Mouse (Mus musculus) hindbrain, postnatal 0 days (tissue): Measurements from ENCODE around the gene Prkci. TPM values are rescaled to one million over a fixed set of nuclear protein-coding genes. Genes with fewer than 3 reads are reported as not detected.
A peak's percentile ranks its signal among the peaks of the same experiment; 100 is the strongest.

Experiments used
- ATAC-seq: fragments of 200-750 bp; cut with Nextera tagmentation; 2 replicates; pipeline ENCODE4 v1.8.0; 2017; ENCODE audit warnings: mild to moderate bottlenecking, moderate TSS enrichment, moderate library complexity
- DNase-seq: peaks from one replicate; pipeline ENCODE4 v3.0.0-alpha.2; 2015; ENCODE audit warnings: low spot score
- H3K27ac ChIP-seq: fragments of 300-500 bp; sonication (generic); 2 replicates; pipeline ENCODE4 v1.5.1; 2014; ENCODE audit warnings: mild to moderate bottlenecking
- H3K27me3 ChIP-seq: fragments of 300-500 bp; sonication (generic); 2 replicates; pipeline ENCODE4 v1.6.1; 2014; ENCODE audit warnings: low read length, mixed read lengths; ENCODE audit not compliant: insufficient read depth
- H3K36me3 ChIP-seq: fragments of 300-500 bp; sonication (generic); 2 replicates; pipeline ENCODE4 v1.6.1; 2014; ENCODE audit warnings: low read length, mixed read lengths; ENCODE audit not compliant: insufficient read depth
- H3K4me1 ChIP-seq: fragments of 300-500 bp; sonication (generic); 2 replicates; pipeline ENCODE4 v1.6.1; 2014; ENCODE audit warnings: antibody characterized with exemption, low read length, mixed read lengths; ENCODE audit not compliant: insufficient read depth
- H3K4me2 ChIP-seq: fragments of 300-500 bp; sonication (generic); 2 replicates; pipeline ENCODE4 v1.6.1; 2014; ENCODE audit warnings: low read depth, mild to moderate bottlenecking, low read length, moderate library complexity, mixed read lengths
- H3K4me3 ChIP-seq: fragments of 300-500 bp; sonication (generic); 2 replicates; pipeline ENCODE4 v1.5.1; 2014; ENCODE audit warnings: low read length
- H3K9ac ChIP-seq: fragments of 300-500 bp; sonication (generic); replicated peaks from 2 replicates; pipeline ENCODE4 v1.6.1; 2014; ENCODE audit warnings: mild to moderate bottlenecking, low read length, moderate library complexity, mixed read lengths
- H3K9me3 ChIP-seq: fragments of 300-500 bp; sonication (generic); 2 replicates; pipeline ENCODE4 v1.6.1; 2016; ENCODE audit warnings: low read length, mixed read lengths
- CTCF ChIP-seq: IDR thresholded peaks from 2 replicates; pipeline ENCODE4 v1.5.1; 2016; ENCODE audit warnings: antibody characterized with exemption, control low read depth, low read depth
- WGBS: fragments of 180-500 bp; shearing (Covaris S2); extraction: QIAGEN DNeasy Blood & Tissue Kit; methylation state at CpG from one replicate; pipeline ENCODE4 v1.1.7; 2014; 5-methylcytosine and 5-hydroxymethylcytosine counted together
- polyA plus RNA-seq: library from polyadenylated mRNA; unstranded; fragments of >200 nt; fragmentation: Nextera tagmentation; extraction: Ambion mirVana; gene quantifications from 2 replicates; pipeline ENCODE4 v1.2.1, GENCODE M21; 2015
- total RNA-seq: library from RNA; depleted of rRNA; stranded (reverse); fragments of >200 nt; gene quantifications from 2 replicates; pipeline ENCODE4 v1.2.3, GENCODE M21; 2014

Prkci gene
- total and polyA plus RNA-seq, 2 experiments from 2014 or later = 20.8 to 45.2 TPM

DNA sequence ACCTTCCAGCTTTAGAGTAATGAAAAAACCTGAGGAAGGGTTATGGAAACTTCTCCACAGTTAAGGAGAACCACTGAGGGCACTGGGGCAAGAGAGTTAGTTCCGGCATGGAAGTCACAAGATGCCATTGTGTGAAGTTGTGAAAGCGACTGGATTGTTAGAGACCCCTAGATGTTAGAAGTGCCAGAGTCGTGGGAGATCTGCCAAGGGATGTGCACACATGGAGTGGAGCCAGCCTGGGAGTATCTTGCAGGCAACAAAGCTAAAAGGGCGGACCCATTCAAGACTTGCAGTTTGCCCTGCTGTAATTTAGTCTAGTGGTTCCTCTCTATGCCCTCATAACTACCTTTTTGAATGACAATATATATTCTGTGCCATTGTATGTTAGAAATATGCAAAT is 25.1 kb downstream of the Prkci start:
- Histone ChIP-seq H3K4me2 (no peak overlapping the region), H3K4me1 (no peaks in the 10 kb centered on the region; the same call in 1 of the 2 replicates), H3K9ac (no peak overlapping the region), H3K36me3 (no peaks in the 10 kb centered on the region), H3K27me3 (no peaks in the 10 kb centered on the region), H3K4me3 (no peak overlapping the region), H3K9me3 (no peaks in the 10 kb centered on the region), H3K27ac (no peak overlapping the region)
- no peak for ATAC-seq
- 46% methylated on average over 4 of the region's 4 CpGs for WGBS
- no peak for TF ChIP-seq CTCF
- DNase-seq = peak; percentile 51

DNA sequence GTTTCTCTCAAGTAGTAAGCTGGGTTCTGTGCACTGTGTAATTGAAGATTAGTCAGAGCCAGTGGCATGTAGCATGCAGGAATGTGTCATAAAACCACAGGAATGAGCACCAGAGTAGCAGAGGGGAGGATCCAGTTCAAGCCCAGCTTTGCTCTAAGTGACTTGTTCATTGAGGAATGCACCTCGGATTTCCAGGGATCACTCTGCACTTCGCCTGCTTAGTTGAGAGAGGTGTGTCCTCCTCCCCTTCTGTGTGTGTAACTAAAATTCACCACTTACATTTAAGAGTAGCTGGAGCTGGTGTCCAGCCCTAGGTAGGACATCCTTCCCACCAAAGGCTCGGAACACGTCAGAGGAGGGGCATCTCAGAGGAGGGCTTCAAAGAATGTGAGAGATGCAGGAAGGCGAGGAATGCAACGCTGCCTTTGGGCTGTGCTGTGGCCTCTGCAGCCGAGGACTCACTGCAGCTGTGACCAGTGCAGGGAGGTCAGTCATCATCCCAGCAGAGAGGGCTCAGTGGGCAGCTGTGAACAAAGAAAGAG is 27.4 kb downstream of the Prkci start:
- WGBS = 36% methylated on average over 7 of the region's 7 CpGs
- DNase-seq (no peak), ATAC-seq (0 out of 2 replicates have a peak, but pooled peaks have one; percentile 18)
- Histone ChIP-seq H3K9ac (no peak overlapping the region), H3K27me3 (no peaks in the 10 kb centered on the region), H3K27ac (no peak overlapping the region), H3K4me1 (no peaks in the 10 kb centered on the region), H3K4me2 (no peak overlapping the region), H3K9me3 (no peaks in the 10 kb centered on the region), H3K4me3 (no peak overlapping the region), H3K36me3 (no peaks in the 10 kb centered on the region)
- TF ChIP-seq CTCF = no peak

DNA sequence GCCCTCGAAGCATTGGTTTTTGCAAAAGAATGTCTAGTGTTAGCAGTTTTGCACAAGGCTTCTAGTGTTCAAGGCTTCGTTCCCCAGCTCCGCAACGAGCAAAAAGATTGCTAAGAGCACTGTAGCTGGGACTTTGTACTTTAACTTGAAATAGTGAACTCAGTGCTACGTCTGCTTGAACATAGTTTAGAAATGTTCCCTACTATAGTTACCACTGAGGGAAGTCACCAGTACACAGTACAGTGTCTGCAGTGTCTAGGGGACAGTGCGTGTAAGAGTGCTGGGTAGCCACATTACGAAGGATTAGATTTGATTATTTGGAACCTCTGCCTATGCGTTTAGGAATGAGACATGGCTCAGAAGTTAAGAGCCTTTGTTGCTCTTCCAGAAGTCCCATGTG is 32.2 kb downstream of the Prkci start:
- 93% methylated on average over 8 of the region's 8 CpGs for WGBS

DNA sequence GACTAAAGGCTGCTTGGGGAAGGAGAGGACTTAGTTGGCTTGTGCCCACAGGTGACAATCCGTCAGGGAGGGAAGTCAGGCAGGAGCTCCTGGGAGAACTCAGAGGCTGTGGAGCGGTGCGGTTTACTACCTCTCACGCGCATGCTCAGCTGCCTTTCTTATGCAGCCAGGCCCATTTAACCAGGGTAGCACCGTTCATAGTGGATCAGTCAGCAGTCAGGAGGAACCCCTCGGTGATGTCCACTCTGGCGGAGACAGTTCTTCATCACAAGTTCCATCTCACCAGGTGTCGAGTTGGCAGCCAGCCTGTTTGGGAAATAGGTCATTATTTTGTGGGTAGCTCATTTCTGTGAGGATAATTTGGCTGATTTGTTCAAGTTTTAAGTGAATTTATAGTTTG is 36.1 kb downstream of the Prkci start:
- DNase-seq (no peak), ATAC-seq (no peak)
- 84% methylated on average over 9 of the region's 9 CpGs for WGBS
- H3K4me3 ChIP-seq = no peak overlapping the region
- no peaks in the 10 kb centered on the region; the same call in 1 of the 2 replicates for H3K36me3 ChIP-seq
- H3K27me3 ChIP-seq = no peaks in the 10 kb centered on the region
- H3K4me1 ChIP-seq = no peaks in the 10 kb centered on the region
- H3K9ac ChIP-seq = no peak overlapping the region
- no peak overlapping the region for H3K27ac ChIP-seq
- TF ChIP-seq CTCF = no peak
- H3K9me3 ChIP-seq = no peaks in the 10 kb centered on the region
- no peak overlapping the region for H3K4me2 ChIP-seq

More for the DNA sequence above, 32.2 kb downstream of the Prkci start:
- ATAC-seq (no peak), DNase-seq (no peak)
- no peak overlapping the region for H3K27ac ChIP-seq
- no peaks in the 10 kb centered on the region; the same call in 1 of the 2 replicates for H3K36me3 ChIP-seq
- no peaks in the 10 kb centered on the region for H3K27me3 ChIP-seq
- H3K4me2 ChIP-seq = no peak overlapping the region
- H3K9ac ChIP-seq = no peak overlapping the region
- no peak for TF ChIP-seq CTCF
- H3K4me1 ChIP-seq = no peaks in the 10 kb centered on the region
- no peaks in the 10 kb centered on the region for H3K9me3 ChIP-seq
- no peak overlapping the region for H3K4me3 ChIP-seq

DNA sequence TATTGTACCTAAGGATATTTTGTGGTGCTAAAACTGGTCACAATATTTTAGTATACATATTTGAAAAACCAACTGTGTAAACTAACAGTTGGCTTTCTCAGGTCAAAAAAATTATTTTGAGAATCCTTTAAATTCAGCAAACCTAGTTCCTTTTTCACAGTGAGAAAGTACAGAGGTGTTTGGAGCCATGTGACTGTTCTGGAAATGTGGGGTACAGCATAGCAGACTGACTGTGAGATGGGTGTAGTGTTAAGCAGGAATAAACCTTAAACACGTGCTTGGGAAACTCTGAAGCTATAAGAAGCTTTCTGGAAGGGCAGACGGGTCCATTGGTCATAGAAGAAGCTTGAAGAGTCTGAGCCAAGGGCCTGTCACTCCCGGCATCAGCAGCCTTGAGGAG is 38.1 kb downstream of the Prkci start:
- 77% methylated on average over 3 of the region's 3 CpGs for WGBS
- no peak overlapping the region for H3K9ac ChIP-seq
- TF ChIP-seq CTCF = no peak

DNA sequence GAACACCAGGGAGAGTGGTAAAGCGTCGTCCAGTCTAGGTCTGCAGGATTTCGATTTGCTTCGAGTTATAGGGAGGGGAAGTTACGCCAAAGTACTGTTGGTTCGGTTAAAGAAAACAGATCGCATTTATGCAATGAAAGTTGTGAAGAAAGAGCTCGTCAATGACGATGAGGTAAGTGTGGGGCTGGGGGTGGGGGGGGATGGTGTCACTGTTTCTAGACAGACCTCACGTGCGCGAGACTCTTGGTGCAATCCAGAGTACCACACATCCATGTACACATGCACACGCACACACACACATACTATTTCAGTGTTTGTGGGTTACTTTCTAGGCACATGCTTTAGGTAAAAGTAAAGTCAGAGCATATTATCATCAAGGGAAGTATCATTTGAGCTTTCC is 42.3 kb downstream of the Prkci start:
- ATAC-seq (no peak), DNase-seq (no peak)
- no peaks in the 10 kb centered on the region for H3K27me3 ChIP-seq
- no peaks in the 10 kb centered on the region for H3K4me1 ChIP-seq
- TF ChIP-seq CTCF = no peak
- no peak overlapping the region for H3K4me2 ChIP-seq
- H3K9ac ChIP-seq = no peak overlapping the region
- H3K9me3 ChIP-seq = no peaks in the 10 kb centered on the region
- H3K4me3 ChIP-seq = no peak overlapping the region
- H3K27ac ChIP-seq = no peak overlapping the region
- peaks cover 10% of the 10 kb centered on the region; the same call in 1 of the 2 replicates for H3K36me3 ChIP-seq
- WGBS = 92% methylated on average over 13 of the region's 13 CpGs

More for the DNA sequence above, 38.1 kb downstream of the Prkci start:
- H3K27me3 ChIP-seq = no peaks in the 10 kb centered on the region
- H3K4me1 ChIP-seq = no peaks in the 10 kb centered on the region
- DNase-seq (no peak), ATAC-seq (no peak)
- H3K4me2 ChIP-seq = no peak overlapping the region
- peaks cover under 1% of the 10 kb centered on the region; the same call in 1 of the 2 replicates for H3K36me3 ChIP-seq
- H3K4me3 ChIP-seq = no peak overlapping the region
- no peaks in the 10 kb centered on the region for H3K9me3 ChIP-seq
- H3K27ac ChIP-seq = no peak overlapping the region

DNA sequence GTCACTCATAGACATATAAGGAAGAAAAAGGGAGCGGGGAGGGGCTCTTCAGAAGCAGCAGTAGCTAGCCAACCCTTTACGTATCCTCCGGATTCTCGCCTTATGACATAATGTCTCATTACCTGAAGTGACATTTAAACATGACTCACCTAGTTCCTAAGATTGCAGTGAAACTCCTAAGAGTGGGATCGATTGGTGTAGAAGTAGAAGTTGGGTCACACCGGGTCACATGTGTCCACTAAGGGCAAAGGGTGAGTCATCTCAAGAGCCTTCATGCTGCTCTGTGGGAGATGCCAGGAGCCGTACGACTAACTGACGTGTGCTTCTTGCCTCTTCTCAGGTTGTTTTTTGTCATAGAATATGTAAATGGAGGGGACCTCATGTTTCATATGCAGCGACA is 43.1 kb downstream of the Prkci start:
- H3K9ac ChIP-seq = no peak overlapping the region
- H3K9me3 ChIP-seq = no peaks in the 10 kb centered on the region
- no peak overlapping the region for H3K27ac ChIP-seq
- no peak overlapping the region for H3K4me2 ChIP-seq
- no peak for DNase-seq
- no peaks in the 10 kb centered on the region for H3K27me3 ChIP-seq
- no peak overlapping the region for H3K4me3 ChIP-seq
- ATAC-seq = no peak
- no peaks in the 10 kb centered on the region for H3K4me1 ChIP-seq
- no peak for TF ChIP-seq CTCF
- peaks cover 13% of the 10 kb centered on the region; the same call in 1 of the 2 replicates for H3K36me3 ChIP-seq
- 91% methylated on average over 10 of the region's 10 CpGs for WGBS
